Comparison of ENCODE assay signal across 9 mouse cellular contexts in genomic region chr5:129096511-129096910, GRCm38 (mm10). TPM values are rescaled to one million over a fixed set of nuclear protein-coding genes. Genes with fewer than 3 reads are reported as not detected.
DNase-seq lines count a peak whose midpoint lies in the region; ATAC-seq lines count a peak whose summit lies in the region.
"Had no signal": no experiment of that assay in that cellular context is flagged by ENCODE, and none has a peak within 500 bp of the region (broad histone marks: within the 10 kb centered on the region; RNA-seq: fewer than 3 reads in every experiment).

Gene Adgrd1 (plus strand): TSS chr5:129096750.

- peak within 1 kb of the TSS; percentile 38; the same call in 1 of the 2 replicates for H3K4me3 ChIP-seq in brown adipose tissue, adult 24 weeks (ENCODE audit: insufficient read depth, low read depth, low read length)
- peak within 1 kb of the TSS; percentile 24; the same call in 1 of the 2 replicates for H3K4me3 ChIP-seq in heart, embryonic 16.5 days (ENCODE audit: low read length)
- no peak within 1 kb of the TSS for H3K4me3 ChIP-seq in forebrain, embryonic 12.5 days (replicated peaks)
- H3K4me3 ChIP-seq: liver, embryonic 13.5 days had no signal

- 15% methylated on average over 6 of the region's 6 CpGs for WGBS in heart, embryonic 16.5 days
- WGBS in forebrain, embryonic 12.5 days = 68% methylated on average over 6 of the region's 6 CpGs

- H3K27me3 ChIP-seq in heart, embryonic 16.5 days (ENCODE audit: control insufficient read depth, insufficient read depth, low read length) = no peaks in the 10 kb centered on the region
- H3K27me3 ChIP-seq in forebrain, embryonic 12.5 days = no peaks in the 10 kb centered on the region
- H3K27me3 ChIP-seq: liver, embryonic 13.5 days had no signal

- peak; percentile 86 for ATAC-seq in heart, embryonic 16.5 days (replicated peaks; ENCODE audit: extremely low read depth, insufficient read depth, low FRiP score)
- ATAC-seq in forebrain, embryonic 12.5 days (ENCODE audit: low FRiP score) = no peak
- ATAC-seq: inflammation-experienced regulatory T-cells, adult 6 months had no signal

- H3K4me1 ChIP-seq in brown adipose tissue, adult 24 weeks (ENCODE audit: control insufficient read depth, insufficient read depth, insufficient read length, low read length) = no peaks in the 10 kb centered on the region
- H3K4me1 ChIP-seq in heart, embryonic 16.5 days (ENCODE audit: control insufficient read depth, insufficient read depth, low read length) = peaks cover 9% of the 10 kb centered on the region
- H3K4me1 ChIP-seq in forebrain, embryonic 12.5 days = peaks cover 11% of the 10 kb centered on the region; the same call in 1 of the 2 replicates

- H3K9me3 ChIP-seq in heart, embryonic 16.5 days (replicated peaks; ENCODE audit: control insufficient read depth, low read length) = no peaks in the 10 kb centered on the region
- H3K9me3 ChIP-seq in forebrain, embryonic 12.5 days = no peaks in the 10 kb centered on the region
- H3K9me3 ChIP-seq: liver, embryonic 13.5 days had no signal

- H3K4me2 ChIP-seq in heart, embryonic 16.5 days (ENCODE audit: low read depth, low read length) = peak within 1 kb of the TSS; percentile 54
- H3K4me2 ChIP-seq in forebrain, embryonic 12.5 days = no peak within 1 kb of the TSS
- H3K4me2 ChIP-seq: liver, embryonic 13.5 days had no signal

- peak within 1 kb of the TSS; percentile 3; the same call in 1 of the 2 replicates for H3K27ac ChIP-seq in brown adipose tissue, adult 24 weeks (replicated peaks; ENCODE audit: low read depth, low read length)
- H3K27ac ChIP-seq in heart, embryonic 16.5 days (ENCODE audit: low read length) = 0 out of 2 replicates have a peak within 1 kb of the TSS, but pooled peaks have one; percentile 4
- no peak within 1 kb of the TSS for H3K27ac ChIP-seq in forebrain, embryonic 12.5 days
- H3K27ac ChIP-seq: liver, embryonic 13.5 days had no signal

- H3K9ac ChIP-seq in heart, embryonic 16.5 days (ENCODE audit: low read length) = 0 out of 2 replicates have a peak within 1 kb of the TSS, but pooled peaks have one; percentile 42
- H3K9ac ChIP-seq in forebrain, embryonic 12.5 days = no peak within 1 kb of the TSS
- H3K9ac ChIP-seq: liver, embryonic 13.5 days had no signal

- peak; percentile 46 for DNase-seq in 3134 (ENCODE audit: extremely low read depth, insufficient read length, low spot score)
- peak; percentile 40 for DNase-seq in lung, postnatal 36 days
- no peak for DNase-seq in layer of hippocampus, adult 9-10 months (ENCODE audit: low spot score)
- DNase-seq in left cerebral cortex, postnatal 36 days (ENCODE audit: low spot score in 2 of 2) = no peak
- DNase-seq: liver, embryonic 13.5 days had no signal

- intact Hi-C loops in left cerebral cortex, postnatal 36 days (cut with DNase I) = no loop called here

- H3K36me3 ChIP-seq in heart, embryonic 16.5 days (ENCODE audit: control insufficient read depth, insufficient read depth) = no peaks in the 10 kb centered on the region
- no peaks in the 10 kb centered on the region for H3K36me3 ChIP-seq in forebrain, embryonic 12.5 days (replicated peaks)
- H3K36me3 ChIP-seq: liver, embryonic 13.5 days had no signal

RNA-seq across cellular contexts. Expression of gene Adgrd1, which starts in this region (rescaled TPM):
- polyA plus RNA-seq in brown adipose tissue, adult 24 weeks (2012; ENCODE audit: insufficient read depth, insufficient read length, missing spikeins) = 2.0 and 6.1 TPM in 2 replicates
- polyA plus RNA-seq in heart, embryonic 16.5 days (2015; fragmentation: Nextera tagmentation; extraction: Ambion mirVana) = 2.6 and 3.1 TPM in 2 replicates
- polyA plus RNA-seq in forebrain, embryonic 12.5 days (2016; fragmentation: Nextera tagmentation; extraction: Ambion mirVana) = 0.05 and 0.09 TPM in 2 replicates
- total RNA-seq in left cerebral cortex, postnatal 36 days (2021) = 1 to 10 TPM; 3.1 to 3.3 TPM

Comparison
In these comparisons a context has a peak if more than half of its experiments do, and no peak if none do; other contexts are left out.
1. DNase-seq: peak in 3134 (single experiment) and lung, postnatal 36 days (single experiment); none in layer of hippocampus, adult 9-10 months (single experiment) and left cerebral cortex, postnatal 36 days (0 of 2).